Mouse (Mus musculus) heart, embryonic 14.5 days (tissue): ENCODE measurements around the gene 1600014C10Rik. TPM values are rescaled to one million over a fixed set of nuclear protein-coding genes. Genes with fewer than 3 reads are reported as not detected.
A peak's percentile ranks its signal among the peaks of the same experiment; 100 is the strongest.

Experiments
- ATAC-seq: fragments of 200-750 bp; cut with Nextera tagmentation; 2 replicates; pipeline ENCODE4 v1.8.0; 2017; ENCODE audit warnings: low read depth, moderate TSS enrichment; ENCODE audit not compliant: insufficient number of reproducible peaks, insufficient read depth, low FRiP score
- H3K27ac ChIP-seq, 2 experiments: fragments of 200-500 bp in 1 of 2; fragments of 300-500 bp in 1 of 2; sonication (generic) in 1 of 2; replicated peaks in 1 of 2; 2 replicates each; pipeline ENCODE4 v1.5.1; 2012 to 2014; ENCODE audit warnings: low read depth in 2 of 2, low read length in 2 of 2, control low read depth in 1 of 2, mild to moderate bottlenecking in 1 of 2, mixed read lengths in 1 of 2; ENCODE audit not compliant: control insufficient read depth in 1 of 2, insufficient read depth in 1 of 2
- H3K27me3 ChIP-seq: fragments of 300-500 bp; sonication (generic); 2 replicates; pipeline ENCODE4 v1.6.1; 2014; ENCODE audit warnings: mild to moderate bottlenecking, low read length, control low read depth; ENCODE audit not compliant: control insufficient read depth, insufficient read depth
- H3K36me3 ChIP-seq: fragments of 300-500 bp; sonication (generic); 2 replicates; pipeline ENCODE4 v1.6.1; 2014; ENCODE audit warnings: mild to moderate bottlenecking, control low read depth, low read length, mixed read lengths; ENCODE audit not compliant: control insufficient read depth, insufficient read depth
- H3K4me1 ChIP-seq, 2 experiments: fragments of 200-500 bp in 1 of 2; fragments of 300-500 bp in 1 of 2; sonication (generic) in 1 of 2; 2 replicates each; pipeline ENCODE4 v1.6.1; 2012 to 2014; ENCODE audit warnings: low read length in 2 of 2, control low read depth in 1 of 2, mixed read lengths in 1 of 2; ENCODE audit not compliant: control insufficient read depth in 2 of 2, insufficient read depth in 2 of 2
- H3K4me2 ChIP-seq: fragments of 300-500 bp; sonication (generic); 2 replicates; pipeline ENCODE4 v1.6.1; 2014; ENCODE audit warnings: mild to moderate bottlenecking, low read length
- H3K4me3 ChIP-seq, 2 experiments: fragments of 200-500 bp in 1 of 2; fragments of 300-500 bp in 1 of 2; sonication (generic) in 1 of 2; 2 replicates each; pipeline ENCODE4 v1.5.1; 2012 to 2014; ENCODE audit warnings: low read length in 2 of 2, mild to moderate bottlenecking in 2 of 2, control low read depth in 1 of 2, low read depth in 1 of 2, moderate library complexity in 1 of 2; ENCODE audit not compliant: control insufficient read depth in 1 of 2, insufficient read depth in 1 of 2
- H3K9ac ChIP-seq: fragments of 300-500 bp; sonication (generic); 2 replicates; pipeline ENCODE4 v1.6.1; 2014; ENCODE audit warnings: mild to moderate bottlenecking, low read length
- H3K9me3 ChIP-seq: fragments of 300-500 bp; sonication (generic); 2 replicates; pipeline ENCODE4 v1.6.1; 2016; ENCODE audit warnings: low read length, control low read depth; ENCODE audit not compliant: control insufficient read depth
- WGBS: fragments of 180-500 bp; shearing (Covaris S2); extraction: QIAGEN DNeasy Blood & Tissue Kit; methylation state at CpG from one replicate; pipeline ENCODE4 v1.1.7; 2014; 5-methylcytosine and 5-hydroxymethylcytosine counted together
- polyA plus RNA-seq: library from polyadenylated mRNA; unstranded; fragments of >200 nt; fragmentation: Nextera tagmentation; extraction: Ambion mirVana; gene quantifications from 2 replicates; pipeline ENCODE4 v1.2.1, GENCODE M21; 2014

Gene 1600014C10Rik
- 14.4 and 15.2 TPM in 2 replicates for polyA plus RNA-seq

- ATAC-seq, result peak; percentile 32; the same call in 1 of the 2 replicates
- no peaks in the 10 kb centered on the region for H3K27me3 ChIP-seq
- H3K36me3 ChIP-seq, result no peaks in the 10 kb centered on the region
- peak within 1 kb of the TSS; percentile 84 to 86 for H3K27ac ChIP-seq
- peak within 1 kb of the TSS; percentile 97 for H3K4me2 ChIP-seq
- H3K9ac ChIP-seq, result peak within 1 kb of the TSS; percentile 81
- WGBS, result 3% methylated on average over 28 of the region's 28 CpGs
- no peaks in the 10 kb centered on the region for H3K9me3 ChIP-seq
- peaks cover 8 to 9% of the 10 kb centered on the region in 2 experiments; a peak in 3 of 4 replicates for H3K4me1 ChIP-seq
- H3K4me3 ChIP-seq, result peak within 1 kb of the TSS; percentile 71 to 86
Measured at GRCm38 (mm10) chr7:38182962-38183687, at the start of gene 1600014C10Rik. Gene 1600014C10Rik (plus strand): TSS chr7:38183217.

- H3K27ac ChIP-seq, result no peak overlapping the region
- 89% methylated on average over 5 of the region's 5 CpGs for WGBS
- no peak overlapping the region for H3K4me3 ChIP-seq
- H3K36me3 ChIP-seq, result no peaks in the 10 kb centered on the region
- H3K27me3 ChIP-seq, result no peaks in the 10 kb centered on the region
- no peak overlapping the region for H3K9ac ChIP-seq
- no peak for ATAC-seq
- no peak overlapping the region for H3K4me2 ChIP-seq
- no peaks in the 10 kb centered on the region for H3K4me1 ChIP-seq
- H3K9me3 ChIP-seq, result no peaks in the 10 kb centered on the region
Measured at GRCm38 (mm10) chr7:38134471-38134870, 48.5 kb upstream of the 1600014C10Rik start.

DNA sequence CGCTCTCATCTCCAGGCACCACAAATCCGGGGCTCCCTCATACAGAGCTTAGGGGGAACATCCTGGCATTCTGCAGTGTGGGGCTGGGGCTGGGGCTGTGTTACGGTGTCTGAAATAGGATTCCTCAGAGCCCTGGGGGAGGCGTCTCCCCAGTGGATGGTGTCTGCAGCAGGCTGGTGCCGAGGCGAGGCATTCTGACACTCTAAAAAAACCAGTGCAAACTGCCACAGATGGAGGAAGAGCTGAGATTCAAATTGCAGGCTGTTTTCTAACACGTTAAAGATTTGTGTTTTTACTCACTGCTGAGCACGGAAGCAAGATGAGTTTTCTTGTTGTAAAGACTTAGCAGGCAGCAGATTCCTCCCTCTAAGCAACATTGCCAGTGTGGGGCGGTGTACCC is 42.7 kb upstream of the 1600014C10Rik start:
- H3K27ac ChIP-seq, result no peak overlapping the region
- no peaks in the 10 kb centered on the region for H3K27me3 ChIP-seq
- no peaks in the 10 kb centered on the region for H3K36me3 ChIP-seq
- H3K9ac ChIP-seq, result no peak overlapping the region
- no peak overlapping the region for H3K4me3 ChIP-seq
- ATAC-seq, result no peak
- no peaks in the 10 kb centered on the region for H3K9me3 ChIP-seq
- no peak overlapping the region for H3K4me2 ChIP-seq
- 35% methylated on average over 9 of the region's 9 CpGs for WGBS
- no peaks in the 10 kb centered on the region for H3K4me1 ChIP-seq

DNA sequence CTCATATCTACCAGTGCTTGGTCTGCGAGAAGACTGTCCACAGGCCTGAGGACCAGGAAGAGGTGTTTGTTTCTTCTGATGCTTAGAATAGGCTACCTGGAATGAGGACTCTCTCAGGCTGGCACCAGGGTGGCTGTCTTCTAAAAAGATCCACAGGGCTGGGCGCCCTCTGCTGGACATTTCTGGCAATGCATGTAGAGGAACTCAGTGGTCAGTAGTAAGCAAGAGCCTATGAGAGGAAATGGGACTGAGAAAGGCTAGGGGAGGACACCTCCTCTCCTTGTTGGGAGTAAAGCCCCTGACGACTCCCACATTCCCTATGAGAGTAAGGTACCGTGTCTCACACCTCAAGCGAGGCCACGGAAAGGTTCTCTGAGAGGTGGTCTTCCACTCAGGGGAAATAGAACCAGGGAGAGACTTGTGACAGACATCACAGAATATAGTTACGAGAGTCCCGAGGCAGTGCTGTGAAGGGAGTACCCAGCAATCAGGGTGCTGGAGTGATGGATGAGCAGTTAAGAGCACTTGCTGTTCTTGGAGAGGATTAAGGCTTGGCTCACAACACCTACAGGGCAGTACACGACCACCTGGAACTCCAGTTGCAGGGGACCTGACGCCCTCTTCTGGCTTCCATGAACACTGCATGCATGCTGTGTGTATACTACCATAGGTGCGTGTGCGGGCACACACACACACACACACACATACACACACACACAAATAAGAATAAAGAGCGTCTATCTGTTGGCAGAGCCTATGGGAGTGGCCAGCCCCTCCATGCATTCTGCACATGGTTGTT is 41.1 kb upstream of the 1600014C10Rik start:
- ATAC-seq, result no peak
- Histone ChIP-seq H3K9me3 (no peaks in the 10 kb centered on the region), H3K9ac (no peak overlapping the region), H3K27me3 (no peaks in the 10 kb centered on the region), H3K4me1 (no peaks in the 10 kb centered on the region), H3K4me3 (no peak overlapping the region), H3K4me2 (no peak overlapping the region), H3K27ac (no peak overlapping the region), H3K36me3 (no peaks in the 10 kb centered on the region)
- WGBS, result 56% methylated on average over 13 of the region's 13 CpGs

- no peak for ATAC-seq
- WGBS, result 80% methylated on average over 6 of the region's 6 CpGs
- no peak overlapping the region for H3K9ac ChIP-seq
- H3K4me1 ChIP-seq, result no peaks in the 10 kb centered on the region
- no peak overlapping the region for H3K4me3 ChIP-seq
- H3K27ac ChIP-seq, result no peak overlapping the region
- no peaks in the 10 kb centered on the region for H3K9me3 ChIP-seq
- no peak overlapping the region for H3K4me2 ChIP-seq
- peaks cover 3% of the 10 kb centered on the region; the same call in 1 of the 2 replicates for H3K27me3 ChIP-seq
- H3K36me3 ChIP-seq, result no peaks in the 10 kb centered on the region
Measured at GRCm38 (mm10) chr7:38147477-38147876, 35.5 kb upstream of the 1600014C10Rik start.

GRCm38 (mm10) chr7:38151706-38152312 is 31.2 kb upstream of the 1600014C10Rik start:
- 53% methylated on average over 13 of the region's 14 CpGs for WGBS
- peaks cover 3% of the 10 kb centered on the region; the same call in 1 of the 2 replicates for H3K27me3 ChIP-seq
- ATAC-seq, result no peak
- H3K4me2 ChIP-seq, result no peak overlapping the region
- H3K36me3 ChIP-seq, result no peaks in the 10 kb centered on the region
- H3K9ac ChIP-seq, result no peak overlapping the region
- H3K4me3 ChIP-seq, result no peak overlapping the region
- H3K27ac ChIP-seq, result no peak overlapping the region
- no peaks in the 10 kb centered on the region for H3K9me3 ChIP-seq
- H3K4me1 ChIP-seq, result no peaks in the 10 kb centered on the region

- Histone ChIP-seq H3K4me2 (no peak overlapping the region), H3K9me3 (no peaks in the 10 kb centered on the region), H3K27ac (no peak overlapping the region), H3K9ac (no peak overlapping the region), H3K4me3 (no peak overlapping the region), H3K27me3 (peaks cover 3% of the 10 kb centered on the region; the same call in 1 of the 2 replicates), H3K4me1 (no peaks in the 10 kb centered on the region), H3K36me3 (no peaks in the 10 kb centered on the region)
- WGBS, result 73% methylated on average over 3 of the region's 3 CpGs
- no peak for ATAC-seq
Measured at GRCm38 (mm10) chr7:38152571-38152970, 30.4 kb upstream of the 1600014C10Rik start.
